Mouse (Mus musculus) leukemia stem cell, adult 10-12 weeks (primary cell): ENCODE measurements around the gene Btbd35f12. TPM values are rescaled to one million over a fixed set of nuclear protein-coding genes. Genes with fewer than 3 reads are reported as not detected.

ENCODE experiments used
- polyA plus RNA-seq: library from polyadenylated mRNA; stranded (reverse); fragments of >175 nt; gene quantifications from 2 replicates; pipeline ENCODE4 v1.2.3, GENCODE M21; 2012; ENCODE audit warnings: low replicate concordance

Btbd35f12 gene
- polyA plus RNA-seq, result not detected in 2 replicates

GRCm38 (mm10) chrX:33313079-33313478 lies at the start of gene Btbd35f12:
Gene Btbd35f12, plus strand, starts transcription at chrX:33313379.

Other genes starting within 250 kb of the Btbd35f12 start
- not detected in 2 replicates for gene Spin2-ps6, start 78.5 kb upstream of the Btbd35f12 start, polyA plus RNA-seq